Comparison of ENCODE assay signal across 19 mouse cellular contexts in the genomic region with DNA sequence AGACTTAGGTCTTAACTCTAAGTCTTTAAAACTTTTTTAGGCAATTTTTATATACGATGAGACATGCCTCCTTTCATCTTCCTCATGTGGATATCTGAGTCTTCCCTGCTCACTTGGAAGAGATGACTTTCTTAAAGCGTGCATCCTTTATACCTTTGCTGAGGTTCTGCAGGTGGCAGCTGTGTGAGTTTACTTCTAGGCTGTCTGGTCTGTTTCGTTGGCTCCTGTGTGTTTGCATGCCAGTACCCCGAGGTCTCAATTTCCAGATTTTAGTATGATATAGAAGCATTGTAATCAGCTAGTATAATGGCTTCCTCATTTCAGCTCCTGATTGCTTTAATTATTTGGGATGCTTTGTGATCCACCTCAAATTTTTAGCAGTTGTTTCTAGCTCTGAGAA.
"Had no signal": no experiment of that assay in that cellular context is flagged by ENCODE, and none has a peak within 500 bp of the region (broad histone marks: within the 10 kb centered on the region; RNA-seq: fewer than 3 reads in every experiment).

No protein-coding gene starts in this region.

- H3K27ac ChIP-seq: liver, embryonic 12.5 days; liver, embryonic 14.5 days; macrophage; neural tube, embryonic 13.5 days; neural tube, embryonic 15.5 days had no signal

- H3K4me3 ChIP-seq: liver, embryonic 12.5 days; megakaryocyte, embryonic 14.5 days; myocyte; neural tube, embryonic 13.5 days; neural tube, embryonic 15.5 days had no signal

- H3K4me2 ChIP-seq: liver, embryonic 12.5 days; lung, embryonic 14.5 days; midbrain, embryonic 11.5 days had no signal

- H3K4me1 ChIP-seq: liver, embryonic 12.5 days; megakaryocyte, embryonic 14.5 days had no signal

- ATAC-seq: liver, embryonic 12.5 days; midbrain, embryonic 16.5 days had no signal

- H3K36me3 ChIP-seq: liver, embryonic 12.5 days; neural tube, embryonic 13.5 days; neural tube, embryonic 15.5 days had no signal

- H3K9ac ChIP-seq: liver, embryonic 12.5 days; liver, embryonic 14.5 days; lung, embryonic 14.5 days; neural tube, embryonic 13.5 days; neural tube, embryonic 15.5 days had no signal

- H3K27me3 ChIP-seq: liver, embryonic 12.5 days; neural tube, embryonic 13.5 days; neural tube, embryonic 15.5 days had no signal

- H3K9me3 ChIP-seq: liver, embryonic 12.5 days; megakaryocyte, embryonic 14.5 days; neural tube, embryonic 13.5 days; neural tube, embryonic 15.5 days had no signal

- DNase-seq: lung, adult 18-20 months; lung, embryonic 14.5 days; lung, postnatal 14 days; lung, postnatal 36 days; midbrain, embryonic 14.5 days; retina, postnatal 1 day; right cerebral cortex, adult 18-20 months; right cerebral cortex, postnatal 25 days; right cerebral cortex, postnatal 4 days; spleen, adult 18-20 months had no signal
